Mouse (Mus musculus): ENCODE measurements around the gene Bcl3. TPM values are rescaled to one million over a fixed set of nuclear protein-coding genes. Genes with fewer than 3 reads are reported as not detected.

The Bcl3 gene
- polyA plus RNA-seq, 1 experiment from 2014 or later, result 5.4 TPM

DNA sequence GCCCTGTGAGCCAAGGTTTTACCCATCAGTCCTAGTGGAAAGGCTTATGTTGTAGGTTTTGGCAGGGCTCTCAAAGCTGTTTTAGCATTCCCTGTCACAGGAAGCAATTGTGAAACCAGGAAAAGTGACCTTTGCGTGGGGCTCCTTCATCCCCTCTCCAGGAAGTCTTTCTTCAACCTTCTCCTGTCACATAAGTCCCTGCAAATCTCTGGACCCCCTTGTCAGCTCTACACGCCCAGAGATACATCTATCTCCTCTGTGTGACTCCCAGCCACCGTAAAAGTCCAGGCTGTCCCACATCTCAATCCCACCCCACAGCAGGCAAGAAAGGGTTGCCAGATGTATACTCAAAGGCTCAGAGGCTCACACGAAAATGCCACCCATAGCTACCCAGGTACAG is 50.9 kb downstream of the Bcl3 start:
- TF ChIP-seq CTCF (IDR thresholded peaks at IDR 0.05; ENCODE audit: low read depth) (no peak), EP300 (IDR thresholded peaks at IDR 0.05; ENCODE audit: low read depth) (no peak)
- no peaks in the 10 kb centered on the region for H3K36me3 ChIP-seq (replicated peaks; ENCODE audit: insufficient read depth, low read length)
- H3K9me3 ChIP-seq (ENCODE audit: low read length), result no peaks in the 10 kb centered on the region
- ATAC-seq (no peak), DNase-seq (no peak)
- H3K4me1 ChIP-seq (ENCODE audit: insufficient read depth), result peaks cover 18% of the 10 kb centered on the region
- no peak overlapping the region for H3K9ac ChIP-seq (replicated peaks)
- 51% methylated on average over 4 of the region's 4 CpGs for WGBS (ENCODE audit: insufficient replicate concordance)
- no peak overlapping the region for H3K4me2 ChIP-seq (ENCODE audit: low read depth, low read length)
- no peak overlapping the region for H3K27ac ChIP-seq (ENCODE audit: low read depth)
- H3K27me3 ChIP-seq (ENCODE audit: insufficient read depth, low read length), result peaks cover 20% of the 10 kb centered on the region
- H3K4me3 ChIP-seq (ENCODE audit: low read depth, low read length), result no peak overlapping the region

DNA sequence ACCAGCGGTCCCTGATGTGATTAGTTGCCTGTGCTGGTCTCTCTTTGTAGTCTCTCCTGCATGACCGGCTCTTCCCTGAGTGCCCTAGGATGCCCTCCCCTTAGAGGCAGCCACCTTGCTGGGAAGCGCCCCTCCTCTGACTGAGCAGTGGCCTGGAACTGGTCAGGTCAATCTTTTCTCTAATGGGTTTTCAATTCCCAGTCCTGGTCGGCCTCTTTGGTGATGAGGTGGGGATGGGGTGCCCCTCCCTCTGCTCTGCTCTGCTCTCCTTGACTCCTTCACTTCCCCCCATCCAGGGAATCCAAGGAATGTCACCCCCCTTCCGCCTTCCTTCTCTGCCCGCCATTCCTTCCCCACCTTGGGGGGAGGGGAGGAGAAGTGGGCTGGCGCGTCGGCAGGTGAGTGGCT is 51.6 kb downstream of the Bcl3 start, which contains the start of gene Bcam:
Gene Bcam (minus strand): TSS at position 33 of the 408 bp plus-strand sequence.
- 10% methylated on average over 9 of the region's 9 CpGs for WGBS (ENCODE audit: insufficient replicate concordance)
- DNase-seq (no peak), ATAC-seq (no peak)
- H3K4me3 ChIP-seq (ENCODE audit: low read depth, low read length), result peak within 1 kb of the TSS; percentile 46
- no peaks in the 10 kb centered on the region for H3K9me3 ChIP-seq (ENCODE audit: low read length)
- peaks cover 20% of the 10 kb centered on the region for H3K27me3 ChIP-seq (ENCODE audit: insufficient read depth, low read length)
- H3K27ac ChIP-seq (ENCODE audit: low read depth), result no peak within 1 kb of the TSS
- TF ChIP-seq EP300 (IDR thresholded peaks at IDR 0.05; ENCODE audit: low read depth) (no peak), CTCF (IDR thresholded peaks at IDR 0.05; ENCODE audit: low read depth) (no peak)
- H3K4me1 ChIP-seq (ENCODE audit: insufficient read depth), result peaks cover 18% of the 10 kb centered on the region
- peak within 1 kb of the TSS; percentile 80 for H3K4me2 ChIP-seq (ENCODE audit: low read depth, low read length)
- peak within 1 kb of the TSS; percentile 58 for H3K9ac ChIP-seq (replicated peaks)
- no peaks in the 10 kb centered on the region for H3K36me3 ChIP-seq (replicated peaks; ENCODE audit: insufficient read depth, low read length)

DNA sequence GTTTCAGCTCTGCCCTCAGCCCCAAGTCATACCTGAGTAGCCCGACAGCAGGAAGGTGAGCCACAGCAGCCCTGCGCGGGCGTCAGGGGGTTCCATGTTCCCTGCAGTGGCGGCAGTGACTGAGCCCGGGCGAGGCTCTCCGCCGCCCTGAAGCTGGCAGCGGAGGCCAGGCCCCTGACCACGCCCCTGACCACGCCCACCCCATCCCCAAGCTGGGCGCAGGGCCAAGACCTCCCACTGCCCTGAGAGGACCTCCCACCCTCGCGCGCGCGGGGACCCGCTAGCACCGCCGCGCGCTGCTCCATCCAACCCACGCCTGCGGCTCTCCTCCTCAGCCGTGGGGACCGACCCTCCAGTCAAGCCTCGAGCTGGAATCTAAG is 52.2 kb downstream of the Bcl3 start:
- H3K36me3 ChIP-seq (replicated peaks; ENCODE audit: insufficient read depth, low read length), result no peaks in the 10 kb centered on the region
- peak; percentile 81 for DNase-seq
- WGBS (ENCODE audit: insufficient replicate concordance), result 2% methylated on average over 26 of the region's 28 CpGs
- peaks cover 20% of the 10 kb centered on the region for H3K27me3 ChIP-seq (ENCODE audit: insufficient read depth, low read length)
- no peak overlapping the region for H3K27ac ChIP-seq (ENCODE audit: low read depth)
- peak overlapping the region; percentile 80 for H3K4me2 ChIP-seq (ENCODE audit: low read depth, low read length)
- ATAC-seq, result peak; percentile 68; the same call in 1 of the 2 replicates
- peak overlapping the region; percentile 46 for H3K4me3 ChIP-seq (ENCODE audit: low read depth, low read length)
- H3K4me1 ChIP-seq (ENCODE audit: insufficient read depth), result peaks cover 18% of the 10 kb centered on the region
- H3K9ac ChIP-seq (replicated peaks), result peak overlapping the region; percentile 58
- no peaks in the 10 kb centered on the region for H3K9me3 ChIP-seq (ENCODE audit: low read length)
- TF ChIP-seq EP300 (IDR thresholded peaks at IDR 0.05; ENCODE audit: low read depth) (no peak), CTCF (IDR thresholded peaks at IDR 0.05; ENCODE audit: low read depth) (no peak)

DNA sequence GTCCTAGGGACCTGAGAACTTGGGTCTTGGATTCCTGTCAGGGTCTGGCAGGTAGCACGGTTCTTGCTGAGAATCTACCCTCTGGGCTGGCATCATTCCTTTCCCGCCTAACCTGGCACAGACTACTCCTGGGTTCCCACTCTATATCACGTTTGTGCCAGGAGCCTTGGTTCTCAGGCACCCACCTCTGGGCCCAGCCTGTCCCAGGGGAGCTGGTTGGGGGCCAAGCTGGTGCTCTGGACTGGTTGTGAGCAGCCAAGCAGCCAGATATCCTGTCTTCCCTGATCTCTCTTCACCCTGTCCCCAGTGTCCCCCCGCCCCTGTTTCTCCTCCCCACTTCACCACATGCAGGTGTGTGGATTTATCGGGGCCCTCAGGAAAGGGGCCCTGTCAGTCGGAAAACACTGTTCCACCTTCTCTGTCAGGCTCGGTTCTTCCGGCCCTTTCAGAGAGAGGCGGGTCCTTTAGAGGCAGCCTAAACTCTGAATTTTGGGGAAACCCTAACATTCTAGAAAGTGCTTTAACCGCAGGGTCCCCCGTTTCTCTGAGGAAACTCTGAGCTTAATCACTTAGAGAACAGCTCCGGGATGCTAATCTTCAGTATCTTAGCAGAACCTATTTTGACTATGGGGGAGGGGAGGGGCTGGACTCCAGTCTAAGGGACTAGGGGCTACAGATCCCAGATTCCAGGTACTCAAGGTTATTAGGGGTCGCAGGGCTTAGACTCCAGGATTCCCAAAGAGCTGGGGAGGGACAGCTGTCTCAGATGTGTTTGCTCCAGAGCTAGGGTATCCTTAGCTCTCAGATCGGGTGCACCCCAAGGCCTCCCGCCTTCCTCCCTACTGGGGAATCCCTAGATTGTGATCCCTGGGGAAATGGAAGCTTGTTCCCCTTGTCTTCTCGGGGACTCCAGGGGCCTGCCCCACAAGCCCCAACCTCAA is 52.9 kb downstream of the Bcl3 start:
- Histone ChIP-seq H3K27ac (ENCODE audit: low read depth) (no peak overlapping the region), H3K9ac (replicated peaks) (peak overlapping the region; percentile 58), H3K4me3 (ENCODE audit: low read depth, low read length) (peak overlapping the region; percentile 46), H3K36me3 (replicated peaks; ENCODE audit: insufficient read depth, low read length) (no peaks in the 10 kb centered on the region), H3K27me3 (ENCODE audit: insufficient read depth, low read length) (peaks cover 20% of the 10 kb centered on the region), H3K9me3 (ENCODE audit: low read length) (no peaks in the 10 kb centered on the region), H3K4me1 (ENCODE audit: insufficient read depth) (peaks cover 18% of the 10 kb centered on the region), H3K4me2 (ENCODE audit: low read depth, low read length) (peak overlapping the region; percentile 80)
- DNase-seq (no peak), ATAC-seq (peak; percentile 31; the same call in 1 of the 2 replicates)
- TF ChIP-seq CTCF (IDR thresholded peaks at IDR 0.05; ENCODE audit: low read depth), result no peak
- TF ChIP-seq EP300 (IDR thresholded peaks at IDR 0.05; ENCODE audit: low read depth), result no peak
- WGBS (ENCODE audit: insufficient replicate concordance), result 15% methylated on average over 16 of the region's 16 CpGs

DNA sequence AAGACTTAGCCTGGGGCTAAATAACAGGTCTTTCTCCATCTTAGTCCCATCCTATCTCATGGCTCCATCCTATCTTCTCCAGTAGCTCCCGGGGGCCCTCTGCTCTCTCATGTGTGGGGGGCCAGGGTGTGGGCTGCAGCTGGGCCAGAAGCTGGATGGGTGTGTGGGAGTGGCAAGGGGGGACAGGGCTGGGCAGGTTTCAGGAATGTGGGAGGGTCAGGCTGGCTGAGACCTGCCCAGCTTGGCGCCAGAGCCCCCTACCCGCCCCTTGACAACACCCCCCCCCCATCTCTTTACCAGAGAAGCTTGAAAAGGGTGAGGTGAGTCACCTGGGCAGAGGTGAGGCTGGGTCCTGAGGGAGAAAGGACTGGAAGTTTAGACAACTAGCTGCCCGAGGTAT is 53.6 kb downstream of the Bcl3 start:
- Histone ChIP-seq H3K27ac (ENCODE audit: low read depth) (no peak overlapping the region), H3K27me3 (ENCODE audit: insufficient read depth, low read length) (peaks cover 20% of the 10 kb centered on the region), H3K4me2 (ENCODE audit: low read depth, low read length) (no peak overlapping the region), H3K9ac (replicated peaks) (no peak overlapping the region), H3K4me1 (ENCODE audit: insufficient read depth) (peaks cover 18% of the 10 kb centered on the region), H3K4me3 (ENCODE audit: low read depth, low read length) (no peak overlapping the region), H3K36me3 (replicated peaks; ENCODE audit: insufficient read depth, low read length) (no peaks in the 10 kb centered on the region), H3K9me3 (ENCODE audit: low read length) (no peaks in the 10 kb centered on the region)
- ATAC-seq (no peak), DNase-seq (no peak)
- WGBS (ENCODE audit: insufficient replicate concordance), result 31% methylated on average over 4 of the region's 4 CpGs
- no peak for TF ChIP-seq CTCF (IDR thresholded peaks at IDR 0.05; ENCODE audit: low read depth)
- no peak for TF ChIP-seq EP300 (IDR thresholded peaks at IDR 0.05; ENCODE audit: low read depth)

DNA sequence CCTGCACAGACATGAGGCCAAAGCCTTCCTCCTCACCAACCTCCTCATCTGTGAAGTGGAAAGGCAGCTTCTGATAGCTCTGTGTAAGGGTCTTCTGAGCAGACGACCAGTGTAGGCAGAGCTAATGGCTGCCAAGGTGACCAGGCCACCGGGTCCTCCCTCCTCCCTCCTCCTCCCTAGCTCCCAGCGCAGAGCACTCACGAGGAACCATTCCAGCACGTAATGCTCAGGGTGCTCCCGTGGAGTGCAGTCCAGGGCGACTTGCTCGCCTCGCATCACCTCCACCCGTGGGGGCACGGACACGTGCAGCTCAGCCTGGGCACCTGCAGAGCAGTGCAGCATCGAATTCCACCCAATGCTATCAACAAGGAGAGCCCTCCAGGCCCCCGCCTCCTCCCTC is 54.3 kb downstream of the Bcl3 start:
- no peak overlapping the region for H3K27ac ChIP-seq (ENCODE audit: low read depth)
- peaks cover 18% of the 10 kb centered on the region for H3K4me1 ChIP-seq (ENCODE audit: insufficient read depth)
- H3K27me3 ChIP-seq (ENCODE audit: insufficient read depth, low read length), result peaks cover 20% of the 10 kb centered on the region
- H3K4me3 ChIP-seq (ENCODE audit: low read depth, low read length), result no peak overlapping the region
- 75% methylated on average over 14 of the region's 14 CpGs for WGBS (ENCODE audit: insufficient replicate concordance)
- no peak for TF ChIP-seq CTCF (IDR thresholded peaks at IDR 0.05; ENCODE audit: low read depth)
- no peak for TF ChIP-seq EP300 (IDR thresholded peaks at IDR 0.05; ENCODE audit: low read depth)
- no peaks in the 10 kb centered on the region for H3K36me3 ChIP-seq (replicated peaks; ENCODE audit: insufficient read depth, low read length)
- DNase-seq, result no peak
- no peaks in the 10 kb centered on the region for H3K9me3 ChIP-seq (ENCODE audit: low read length)
- no peak overlapping the region for H3K9ac ChIP-seq (replicated peaks)
- ATAC-seq, result no peak
- H3K4me2 ChIP-seq (ENCODE audit: low read depth, low read length), result no peak overlapping the region
